Mouse (Mus musculus) 416B (cell line): ENCODE measurements around the gene Akap12.
A peak's percentile ranks its signal among the peaks of the same experiment; 100 is the strongest.

Experiments
- DNase-seq: peaks from one replicate; pipeline ENCODE4 v3.0.0; 2011; ENCODE audit warnings: low read depth

The Akap12 gene

DNA sequence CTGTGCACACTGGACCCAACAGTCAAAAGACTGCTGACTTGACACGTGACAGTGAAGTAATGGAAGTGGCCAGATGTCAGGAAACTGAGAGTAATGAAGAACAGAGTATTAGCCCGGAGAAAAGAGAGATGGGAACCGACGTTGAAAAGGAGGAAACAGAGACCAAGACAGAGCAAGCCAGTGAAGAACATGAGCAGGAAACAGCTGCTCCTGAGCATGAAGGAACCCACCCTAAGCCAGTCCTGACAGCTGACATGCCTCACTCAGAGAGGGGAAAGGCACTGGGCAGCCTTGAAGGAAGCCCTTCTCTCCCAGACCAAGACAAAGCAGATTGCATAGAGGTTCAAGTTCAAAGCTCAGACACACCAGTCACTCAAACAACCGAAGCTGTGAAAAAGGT is 90.5 kb downstream of the Akap12 start:
- DNase-seq, result no peak

DNA sequence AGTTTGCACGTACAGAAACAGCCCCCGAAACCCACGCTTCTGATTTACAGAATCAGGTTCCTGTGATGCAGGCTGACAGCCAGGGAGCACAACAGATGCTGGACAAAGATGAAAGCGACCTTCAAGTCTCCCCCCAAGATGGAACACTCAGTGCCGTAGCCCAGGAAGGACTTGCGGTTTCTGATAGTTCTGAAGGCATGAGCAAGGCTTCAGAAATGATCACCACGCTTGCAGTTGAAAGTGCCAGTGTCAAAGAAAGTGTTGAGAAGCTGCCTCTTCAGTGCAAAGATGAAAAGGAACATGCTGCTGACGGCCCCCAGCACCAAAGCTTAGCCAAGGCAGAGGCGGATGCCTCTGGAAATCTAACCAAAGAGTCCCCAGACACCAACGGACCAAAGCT is 91.3 kb downstream of the Akap12 start:
- DNase-seq, result no peak

DNA sequence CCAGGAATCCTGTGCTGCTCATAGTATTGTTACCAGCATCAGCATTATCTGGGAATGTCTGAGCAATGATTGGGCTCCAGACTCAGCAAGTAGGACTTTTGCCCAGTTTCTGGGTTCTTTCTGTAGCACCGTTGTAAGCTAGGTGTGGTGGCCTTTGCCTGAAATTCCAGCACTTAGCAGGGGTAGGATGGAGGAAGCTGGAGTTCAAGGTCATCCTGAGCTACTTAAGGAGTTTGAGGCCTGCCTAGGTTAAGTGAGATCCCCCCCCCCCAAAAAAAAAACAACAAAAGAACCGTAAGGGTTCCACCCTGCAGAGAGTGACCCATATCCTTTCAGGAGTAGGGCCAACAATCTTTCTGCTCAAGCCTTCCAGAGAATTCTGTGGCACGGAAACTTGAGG is 98.4 kb downstream of the Akap12 start:
- no peak for DNase-seq

DNA sequence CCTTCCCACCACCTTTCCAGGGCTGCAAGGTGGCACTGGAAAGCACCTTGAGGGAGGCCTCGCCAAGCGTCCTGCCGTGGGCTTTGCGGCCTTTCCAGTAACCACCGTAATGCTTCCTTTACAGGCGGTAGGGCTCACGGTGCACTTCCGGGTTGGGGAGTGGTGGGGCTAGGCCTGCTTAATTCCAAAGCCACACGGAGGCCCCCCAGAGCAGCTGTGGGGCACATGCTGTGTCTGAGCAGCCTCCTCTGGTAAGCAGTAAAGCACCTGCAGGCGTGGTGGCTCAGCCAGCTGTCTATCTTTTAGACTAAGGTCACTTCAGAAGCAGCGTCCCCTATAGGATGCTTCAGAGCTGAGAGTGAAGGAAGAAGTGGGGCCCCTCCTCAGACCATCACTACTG is 103.9 kb downstream of the Akap12 start:
- no peak for DNase-seq

DNA sequence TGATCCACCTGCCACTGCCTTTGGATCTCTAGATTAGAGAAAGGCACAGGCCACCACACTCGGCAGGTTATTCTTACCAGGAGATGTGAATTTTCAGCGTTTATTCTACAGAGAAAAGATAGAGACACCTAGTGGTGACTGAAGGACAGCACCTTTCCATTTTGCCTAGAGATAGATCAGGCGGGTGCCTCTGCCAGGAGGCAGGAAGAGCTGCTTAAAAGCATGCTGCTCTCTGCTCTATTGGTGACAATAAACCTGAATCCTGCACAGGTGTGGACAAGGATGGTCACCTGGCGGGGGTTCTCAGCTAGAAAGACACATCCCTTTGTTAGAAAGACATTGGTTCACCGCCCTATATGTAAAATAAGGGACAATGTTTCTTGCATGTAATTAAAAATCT is 105.8 kb downstream of the Akap12 start:
- DNase-seq, result peak; percentile 58

DNA sequence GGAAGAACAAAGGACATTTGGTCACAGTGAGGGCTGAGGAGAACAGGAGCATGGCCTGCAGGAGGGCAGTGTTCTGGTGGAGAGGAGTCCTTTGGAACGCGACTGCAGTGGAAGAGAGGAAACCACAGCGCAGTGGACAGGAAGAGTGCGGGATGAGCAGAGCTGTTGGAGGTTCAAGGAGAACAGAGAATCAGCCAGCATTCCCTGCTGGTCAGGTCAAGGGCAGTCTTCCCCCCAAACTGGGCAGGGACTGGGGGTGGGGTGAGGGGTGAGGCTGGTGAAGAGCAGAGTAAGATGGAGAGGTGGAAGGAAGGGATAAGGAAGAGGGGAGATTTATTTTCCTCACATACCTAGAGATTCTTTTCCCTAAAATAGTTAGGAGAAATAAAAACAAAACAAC is 107.4 kb downstream of the Akap12 start:
- DNase-seq, result no peak

DNA sequence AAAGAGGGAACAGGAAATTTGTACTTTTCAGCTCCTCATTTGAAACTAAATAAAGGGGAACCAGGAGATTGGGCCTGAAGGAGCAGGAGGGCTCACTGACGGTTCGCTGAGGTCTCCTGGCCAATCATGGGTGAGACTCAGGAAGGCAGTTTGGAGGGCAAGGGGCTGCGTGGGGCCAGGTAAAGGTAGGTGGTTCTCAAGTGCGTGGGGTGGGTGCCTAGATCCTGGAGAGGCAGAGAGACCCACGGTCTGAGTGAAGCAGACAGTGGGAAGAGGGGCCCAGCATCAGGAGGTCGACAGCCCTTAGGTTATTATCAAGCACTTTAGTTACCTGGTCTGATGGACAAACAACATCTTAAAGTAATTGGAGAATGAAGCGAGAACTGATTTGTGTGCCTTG is 108.1 kb downstream of the Akap12 start:
- no peak for DNase-seq

DNA sequence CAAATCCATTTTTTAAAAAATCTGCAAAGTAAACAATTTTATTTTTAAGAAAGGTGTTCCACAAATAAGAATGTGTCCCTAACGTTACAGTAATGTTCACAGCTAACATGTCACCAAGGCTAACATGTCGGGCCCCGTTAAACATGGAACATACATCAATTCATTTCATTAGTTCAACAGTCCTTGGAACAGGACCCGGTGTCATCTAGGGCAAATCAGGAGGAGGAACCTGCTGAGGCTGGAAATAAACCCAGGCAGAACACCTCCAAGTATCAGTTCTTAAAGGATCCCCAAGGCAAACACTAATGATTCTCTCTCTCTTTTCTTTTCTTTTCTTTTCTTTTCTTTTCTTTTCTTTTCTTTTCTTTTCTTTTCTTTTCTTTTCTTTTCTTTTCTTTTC is 108.6 kb downstream of the Akap12 start:
- no peak for DNase-seq

DNA sequence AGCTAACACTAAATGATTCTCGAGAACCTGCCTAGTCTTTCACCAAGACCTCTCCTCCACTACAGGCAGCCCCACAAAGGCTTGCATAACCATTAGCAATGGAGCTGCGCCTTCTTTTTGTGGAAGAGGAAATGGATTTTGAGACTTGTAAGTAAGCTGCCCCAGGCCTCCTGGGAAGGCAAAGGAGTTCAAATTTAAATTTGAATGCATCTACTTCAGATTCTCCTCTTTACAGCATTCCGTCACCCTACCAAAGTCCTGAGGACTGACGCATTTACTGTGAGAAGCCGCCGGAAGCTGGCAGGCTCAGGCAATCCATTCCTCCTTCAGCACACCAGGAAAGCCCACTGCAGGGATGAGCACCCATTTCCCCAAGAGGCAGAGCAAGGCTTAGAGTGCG is 109.1 kb downstream of the Akap12 start:
- DNase-seq, result no peak

DNA sequence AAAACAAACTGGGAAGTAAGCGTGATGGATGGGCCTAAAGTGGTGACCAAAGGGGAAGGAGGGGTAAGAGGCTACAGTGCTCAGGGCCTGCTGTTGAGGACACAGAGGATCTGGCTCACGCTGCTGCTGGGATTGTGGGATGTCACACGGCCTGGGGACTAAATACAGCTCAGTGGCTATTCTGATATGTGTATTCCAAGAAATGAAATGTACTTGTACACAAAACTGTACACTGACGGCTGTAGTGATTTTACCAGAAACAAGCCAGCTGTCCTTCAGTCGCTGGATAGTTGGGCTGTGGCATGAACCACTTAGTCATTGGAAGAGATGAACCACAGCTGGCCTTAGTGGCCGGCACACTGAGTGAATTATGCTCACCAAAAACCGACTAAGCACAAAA is 110.3 kb downstream of the Akap12 start:
- DNase-seq, result no peak

DNA sequence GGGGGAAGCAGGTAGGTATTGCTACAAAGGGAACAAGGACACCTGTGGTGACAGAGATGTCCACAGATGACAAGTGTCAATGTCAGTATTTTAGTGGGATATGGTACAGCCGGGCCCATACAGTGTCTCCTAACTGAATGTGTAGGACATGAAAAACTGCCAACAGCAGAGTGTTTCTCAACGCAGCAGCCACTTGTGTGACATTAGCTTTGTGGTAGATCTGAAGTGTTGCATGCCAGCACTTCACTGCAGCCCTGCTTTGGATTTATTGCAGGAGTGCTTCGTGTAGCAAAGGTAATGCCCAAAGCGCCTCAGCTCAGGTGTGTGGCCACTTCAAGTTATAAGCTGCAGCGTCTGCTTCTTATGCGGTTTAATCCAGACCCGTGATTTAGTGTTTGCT is 110.8 kb downstream of the Akap12 start:
- no peak for DNase-seq

DNA sequence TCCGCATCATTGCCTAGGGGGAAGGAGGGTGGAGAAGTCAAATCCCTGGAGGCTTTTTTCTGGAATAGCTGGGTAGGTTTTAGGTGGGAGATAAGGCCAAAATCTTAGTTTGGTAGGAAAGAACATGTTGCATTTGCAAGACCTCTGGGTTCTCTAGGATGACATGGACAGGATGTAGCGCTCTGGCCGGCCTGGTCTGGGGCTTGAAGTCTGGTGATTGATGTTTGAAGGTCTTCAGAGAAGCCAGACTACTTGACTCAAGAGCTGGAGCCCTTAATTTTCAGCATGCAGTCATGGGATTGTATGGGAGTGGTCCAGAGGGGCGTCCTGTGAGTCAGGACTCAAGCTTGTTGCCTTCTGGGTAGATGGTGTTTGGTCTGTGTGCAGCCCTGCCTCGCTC is 114.6 kb downstream of the Akap12 start:
- no peak for DNase-seq

DNA sequence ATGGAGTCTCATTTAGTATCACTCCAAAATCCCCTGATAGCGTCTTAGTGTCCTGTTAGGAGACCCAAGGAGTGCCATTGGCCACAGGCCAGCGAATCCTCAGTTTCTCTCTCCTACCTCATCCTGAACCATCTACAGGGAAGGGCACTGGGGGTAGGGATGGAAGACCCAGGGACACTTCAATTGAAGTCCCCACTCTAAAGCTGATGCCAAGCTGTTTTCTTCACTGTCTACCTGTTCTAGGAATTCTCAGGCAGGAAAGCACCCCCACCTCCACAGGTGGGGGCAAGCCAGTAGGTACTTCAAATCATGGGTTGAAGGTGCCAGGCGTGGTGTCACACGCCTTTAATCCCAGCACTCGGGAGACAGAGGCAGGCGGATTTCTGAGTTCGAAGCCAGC is 118.1 kb downstream of the Akap12 start:
- no peak for DNase-seq

DNA sequence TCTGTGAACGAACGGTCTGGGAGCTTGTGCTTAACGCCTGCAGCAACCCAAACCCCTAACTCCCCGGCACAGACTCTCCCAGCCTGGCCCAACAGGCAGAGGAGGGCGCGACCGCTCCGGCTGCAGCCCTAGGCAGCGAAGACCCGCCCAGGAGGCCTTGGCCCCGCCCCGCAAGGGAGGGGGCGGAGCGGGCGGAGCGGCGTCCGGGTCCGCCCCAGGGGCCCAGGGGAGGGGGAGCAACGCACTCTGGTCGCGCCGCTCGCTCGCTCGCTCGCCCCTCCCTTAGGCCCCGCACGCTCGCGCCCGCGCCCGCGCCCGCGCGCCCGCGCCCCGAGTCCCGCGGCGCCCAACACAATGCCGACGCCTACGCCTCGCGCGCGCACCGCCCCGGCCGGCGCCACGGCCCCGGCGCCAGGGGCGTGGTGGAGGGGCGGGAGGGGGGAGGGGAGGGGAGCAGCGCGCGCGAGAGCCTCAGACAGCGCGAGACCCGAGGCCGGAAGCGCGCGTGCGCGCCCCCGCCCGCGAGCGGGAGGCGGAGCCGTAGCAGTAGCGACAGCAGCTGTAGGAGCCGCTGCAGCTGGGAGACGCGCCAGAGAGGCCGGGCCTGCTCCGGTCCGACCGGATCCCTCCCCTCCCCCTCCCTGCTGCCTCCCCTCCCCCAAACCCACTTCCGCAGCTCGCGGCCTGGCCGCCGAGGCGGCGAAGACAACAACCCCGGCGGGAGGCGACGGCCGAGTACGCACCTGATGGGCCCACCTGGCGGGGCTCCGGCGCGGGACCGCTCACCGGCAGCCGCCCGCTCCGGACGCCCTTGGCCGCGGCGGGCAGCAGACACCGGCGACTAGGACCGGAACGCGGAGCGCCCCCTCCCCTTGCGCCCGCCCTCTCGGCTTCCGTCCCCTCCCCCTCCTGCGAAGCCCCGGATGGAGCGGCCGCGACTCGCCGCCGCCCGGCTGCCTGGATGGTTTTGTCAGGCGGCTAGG is 120.7 kb downstream of the Akap12 start:
- DNase-seq, result peak; percentile 92

DNA sequence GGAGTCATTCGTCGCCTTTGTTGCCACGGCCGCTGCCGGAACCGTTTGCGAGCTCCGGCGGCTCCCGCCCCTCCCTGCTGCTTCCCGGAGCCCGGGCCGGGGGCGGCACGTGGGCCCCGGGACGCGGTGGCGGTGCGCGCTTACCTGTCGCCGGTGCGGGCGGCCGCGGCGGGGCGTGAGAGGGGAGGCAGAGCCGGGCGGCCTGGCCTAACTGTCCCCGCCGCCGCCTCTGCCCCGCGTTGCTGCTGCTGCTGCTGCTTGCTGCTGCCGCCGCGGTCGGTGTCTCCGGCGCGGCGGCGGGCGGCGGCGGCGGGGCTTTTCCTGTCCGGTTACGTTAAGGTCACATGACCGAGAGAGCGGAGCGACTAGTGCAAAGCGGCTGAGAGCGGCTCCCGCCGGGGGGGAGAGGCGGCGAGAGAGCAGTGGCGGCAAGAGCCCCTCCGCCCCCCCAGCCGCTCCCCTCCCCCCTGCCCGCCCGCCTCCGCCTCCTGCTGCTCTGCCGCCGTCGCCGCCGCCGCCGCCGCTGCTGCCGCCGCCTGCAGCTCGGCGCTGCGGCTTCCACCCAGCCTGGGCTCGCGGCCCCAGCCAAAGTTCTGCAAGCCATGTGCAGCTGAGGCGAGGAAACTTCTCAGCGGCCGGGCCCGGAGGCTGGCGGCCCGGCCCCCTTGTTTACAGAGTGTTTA is 121.7 kb downstream of the Akap12 start, which contains the start of gene Zbtb2:
TSS of gene Zbtb2 (minus strand) at position 408 of the 683 bp plus-strand sequence.
- peak; percentile 61 for DNase-seq

DNA sequence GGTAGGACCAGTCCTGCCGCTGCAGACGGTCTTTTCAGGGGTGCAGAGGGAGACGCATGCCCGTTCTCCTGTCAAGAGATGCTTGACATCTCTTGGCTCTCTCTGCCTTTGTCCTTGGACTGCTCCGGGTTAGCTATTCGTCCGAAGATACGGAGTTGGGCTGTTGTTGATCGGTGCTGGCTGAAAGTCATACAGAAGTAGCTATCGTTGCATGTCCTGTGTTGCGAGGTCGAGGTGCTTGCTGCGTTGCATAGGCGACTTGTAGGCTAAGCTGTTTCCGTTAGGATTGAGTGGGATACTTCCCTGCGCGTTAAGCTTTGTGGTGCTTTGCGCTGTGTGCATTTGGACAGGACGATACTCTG is 122.2 kb downstream of the Akap12 start:
- DNase-seq, result peak; percentile 44

DNA sequence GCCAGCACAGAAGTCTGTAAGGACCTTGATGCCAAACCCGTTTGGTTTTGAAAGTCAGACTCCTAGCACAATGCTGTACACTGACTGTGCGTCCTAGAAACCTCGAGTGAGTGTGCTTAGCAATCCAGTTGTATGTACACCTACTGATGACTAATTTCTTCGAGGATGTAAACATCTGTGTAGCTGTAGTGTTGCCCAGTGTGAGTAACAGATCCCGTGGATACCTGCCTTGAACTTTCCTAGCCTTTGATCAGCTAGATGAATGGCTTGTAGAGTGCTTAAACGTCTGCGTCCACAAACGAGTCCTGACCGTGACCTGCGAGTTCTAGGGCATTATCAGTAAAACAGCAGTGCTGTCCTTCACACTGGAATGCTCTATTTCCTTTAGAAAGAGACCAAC is 122.9 kb downstream of the Akap12 start:
- DNase-seq, result peak; percentile 40

DNA sequence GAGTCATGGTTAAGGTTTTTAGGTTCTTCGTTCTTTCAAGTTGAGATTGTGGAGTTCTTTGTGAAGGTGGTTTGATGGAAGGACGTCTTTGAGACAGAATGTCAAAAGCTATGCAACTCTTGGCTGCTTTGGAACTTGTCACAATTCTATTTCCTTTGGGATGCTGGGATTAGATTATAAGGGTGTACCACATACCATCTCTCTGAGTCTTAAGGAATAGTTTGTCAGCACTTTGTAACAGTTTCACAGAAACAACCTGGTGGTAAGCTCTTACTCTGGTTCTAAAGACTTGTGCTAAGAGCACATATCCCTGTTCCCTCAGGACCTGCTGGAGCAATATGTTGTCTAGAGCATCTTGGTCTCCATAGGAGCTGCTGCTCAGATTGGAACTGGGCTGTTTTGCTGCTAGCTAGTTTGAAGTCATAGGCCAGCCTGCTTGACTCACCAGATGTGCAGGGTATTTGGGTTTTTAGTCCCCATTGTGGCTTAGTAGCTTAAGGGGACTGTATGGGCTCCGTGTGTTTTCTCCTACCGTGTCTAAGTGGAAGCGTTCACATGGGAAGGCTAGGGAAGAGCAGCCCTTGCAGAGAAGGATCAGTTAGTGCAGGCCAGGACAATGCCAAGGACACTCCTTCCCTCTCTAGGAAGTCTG is 123.4 kb downstream of the Akap12 start:
- no peak for DNase-seq

DNA sequence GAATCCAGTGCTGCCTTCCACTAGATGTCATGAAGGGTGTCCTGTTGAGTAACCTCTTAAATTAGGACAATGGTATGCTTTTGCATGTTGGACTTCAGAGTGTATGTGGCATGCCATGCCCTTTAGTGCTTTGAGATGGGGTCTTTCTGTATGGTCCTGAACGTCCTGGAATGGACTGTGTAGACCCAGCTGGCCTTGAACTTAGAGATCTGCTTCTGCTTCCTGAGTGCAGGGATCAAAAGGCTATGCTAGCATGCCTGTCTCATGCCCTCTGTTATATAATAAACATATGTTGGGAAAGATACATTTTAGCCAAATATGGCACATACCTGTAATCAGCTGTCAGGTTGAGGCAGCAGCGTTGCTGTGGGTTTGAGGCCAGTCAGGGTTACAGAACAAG is 124.4 kb downstream of the Akap12 start:
- DNase-seq, result no peak

DNA sequence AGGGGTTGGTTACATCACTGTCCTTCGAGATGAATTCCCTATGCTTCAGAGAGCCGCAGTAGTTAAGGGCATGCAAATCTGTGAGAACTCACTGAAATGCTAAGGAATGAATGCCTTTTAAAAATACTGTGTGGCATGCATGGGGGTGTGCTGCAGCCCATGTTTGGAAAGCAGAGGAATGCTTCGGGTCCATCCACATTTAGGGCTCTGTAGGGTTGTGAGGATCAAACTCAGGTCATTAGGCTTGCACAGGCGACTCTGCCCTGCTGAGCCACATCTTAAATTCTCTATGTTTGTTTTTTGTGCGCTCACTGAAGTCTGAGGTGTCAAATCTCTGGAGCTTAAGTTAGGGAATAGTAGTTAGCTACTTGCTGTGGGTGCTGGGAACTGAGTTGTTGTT is 124.9 kb downstream of the Akap12 start:
- no peak for DNase-seq

DNA sequence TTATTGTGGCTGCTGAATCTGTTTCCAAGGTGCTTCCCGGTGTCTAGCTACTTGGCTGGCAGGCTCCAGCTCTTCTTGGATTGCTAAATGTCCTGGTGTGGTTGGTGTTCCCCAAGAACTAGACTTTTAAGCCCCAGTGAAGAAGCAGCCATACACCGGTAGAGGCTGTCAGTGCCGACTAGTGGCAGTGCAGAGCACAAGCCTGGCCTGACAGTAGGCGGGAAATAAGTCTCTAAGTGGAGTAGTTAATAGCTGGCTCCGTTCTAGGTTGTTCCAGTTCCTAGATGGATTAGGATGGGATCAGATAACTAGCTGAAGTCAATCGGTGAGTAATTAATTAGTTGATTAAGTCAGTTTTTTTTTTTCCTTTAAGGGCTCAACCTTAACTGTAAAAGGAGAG is 125.7 kb downstream of the Akap12 start:
- DNase-seq, result peak; percentile 68

DNA sequence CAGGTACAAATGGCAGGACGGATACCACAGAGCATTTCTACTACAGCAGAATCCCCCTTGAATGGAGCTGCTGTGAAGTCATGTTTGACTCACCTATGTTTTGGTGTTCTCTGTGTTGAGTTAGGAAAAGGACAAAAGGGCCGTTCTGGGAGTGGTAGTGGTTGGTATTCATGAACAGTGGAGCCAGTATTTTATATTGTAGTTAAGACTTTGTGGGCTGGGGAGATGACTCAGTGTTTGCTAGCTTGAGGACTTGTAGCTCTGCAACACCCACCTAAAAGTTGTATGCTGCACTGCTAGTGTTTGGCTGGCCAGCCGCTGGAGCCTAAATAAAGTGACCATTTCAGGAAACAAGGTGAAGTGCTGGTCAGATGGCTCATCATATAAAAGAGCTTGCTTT is 129.1 kb downstream of the Akap12 start:
- DNase-seq, result peak; percentile 54

DNA sequence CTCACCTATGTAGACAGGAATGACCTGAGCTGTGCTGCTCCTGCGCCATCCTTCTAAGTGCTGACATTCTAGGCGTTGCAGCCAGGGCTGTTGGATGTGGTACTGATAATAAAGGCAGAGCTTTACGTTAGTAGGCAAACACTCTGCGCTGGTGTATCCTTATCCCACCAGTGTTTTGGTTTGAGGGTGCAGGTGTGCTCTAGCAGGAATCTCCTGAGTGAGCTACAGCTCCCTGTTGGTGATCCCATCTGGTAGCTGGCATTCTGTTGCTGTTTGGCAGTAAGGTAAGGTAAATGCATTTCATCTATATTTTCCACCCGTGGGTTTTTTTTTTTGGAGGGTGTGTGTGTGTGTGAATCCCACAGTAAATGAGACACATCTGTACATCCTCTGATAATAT is 131.9 kb downstream of the Akap12 start:
- DNase-seq, result no peak
